Mouse (Mus musculus) erythroblast, embryonic 14.5 days (primary cell): ENCODE data around the gene Ninj2.

Experiments used
- GATA1 ChIP-seq: IDR thresholded peaks from 2 replicates; pipeline ENCODE4 v1.6.1; 2012; ENCODE audit warnings: low read length, inconsistent platforms, mixed read lengths
- TAL1 ChIP-seq: IDR thresholded peaks from 3 replicates; pipeline ENCODE4 v1.6.1; 2012; ENCODE audit warnings: low read length, inconsistent platforms, mixed read lengths

- TF ChIP-seq GATA1 (no peak), TAL1 (no peak)
These were observed 23.6 kb upstream of the Ninj2 start for GRCm38 (mm10) chr6:120069546-120069945.
